Mouse (Mus musculus): ENCODE results near the gene B230217C12Rik.

B230217C12Rik gene

DNA sequence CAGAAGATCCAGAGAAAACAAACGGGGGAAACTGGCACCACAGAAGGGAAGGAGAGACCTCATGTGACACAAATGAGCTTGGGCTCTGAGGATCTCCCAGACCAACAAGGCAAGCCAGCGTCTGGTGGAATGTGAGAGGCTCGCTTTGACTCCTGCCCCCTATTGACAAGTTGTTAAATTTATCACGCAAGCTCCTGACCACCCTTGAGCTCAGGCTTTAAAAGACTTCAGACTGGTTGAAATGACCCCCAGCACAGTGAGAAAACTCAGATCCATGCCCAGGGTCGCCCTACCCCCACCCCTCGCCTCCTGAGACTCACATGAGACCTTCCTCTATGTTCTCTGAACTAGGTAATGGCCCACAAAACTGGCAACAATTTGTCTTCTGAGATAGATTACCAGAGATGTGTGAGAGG is at the start of gene B230217C12Rik:
B230217C12Rik (plus strand) TSS at position 242 of the 416 bp plus-strand sequence.
- peak; percentile 85 for DNase-seq (ENCODE audit: low read depth, low spot score)

DNA sequence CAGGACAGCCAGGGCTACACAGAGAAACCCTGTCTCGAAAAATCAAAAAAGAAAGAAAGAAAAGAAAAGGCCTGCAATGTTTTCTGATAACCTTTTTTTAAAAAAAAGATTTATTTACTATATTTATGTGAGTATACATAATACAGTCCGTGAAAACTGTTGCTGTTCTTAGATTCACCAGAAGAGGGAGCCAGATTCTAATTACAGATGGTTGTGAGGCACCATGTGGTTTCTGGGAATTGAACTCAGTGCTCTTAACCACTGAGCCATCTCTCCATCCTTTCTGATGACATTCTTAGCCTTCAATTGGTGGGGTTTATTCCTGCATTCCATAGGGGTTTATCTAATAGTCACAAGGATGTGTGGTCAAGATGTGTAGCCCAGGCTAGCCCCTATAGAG is 47.4 kb upstream of the B230217C12Rik start:
- DNase-seq (ENCODE audit: low read depth, low spot score), result peak; percentile 80

DNA sequence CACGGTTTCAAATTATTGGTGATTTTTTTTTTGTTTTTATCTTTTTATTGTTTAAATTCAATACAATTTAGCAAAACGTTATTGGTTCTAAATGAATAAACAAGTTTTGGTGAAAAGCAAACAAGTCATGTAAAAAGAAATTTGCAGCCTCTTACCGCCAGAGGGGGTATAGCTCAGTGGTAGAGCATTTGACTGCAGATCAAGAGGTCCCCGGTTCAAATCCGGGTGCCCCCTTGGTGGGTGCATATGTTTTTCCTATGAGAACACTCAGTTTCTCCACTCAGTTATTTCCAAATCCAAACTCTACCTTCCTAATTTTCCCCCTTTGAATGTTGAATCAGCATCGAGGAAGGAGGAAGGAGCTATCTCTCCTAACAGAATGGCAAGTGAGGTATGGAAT is 43.7 kb upstream of the B230217C12Rik start:
- peak; percentile 80 for DNase-seq (ENCODE audit: low read depth, low spot score)

DNA sequence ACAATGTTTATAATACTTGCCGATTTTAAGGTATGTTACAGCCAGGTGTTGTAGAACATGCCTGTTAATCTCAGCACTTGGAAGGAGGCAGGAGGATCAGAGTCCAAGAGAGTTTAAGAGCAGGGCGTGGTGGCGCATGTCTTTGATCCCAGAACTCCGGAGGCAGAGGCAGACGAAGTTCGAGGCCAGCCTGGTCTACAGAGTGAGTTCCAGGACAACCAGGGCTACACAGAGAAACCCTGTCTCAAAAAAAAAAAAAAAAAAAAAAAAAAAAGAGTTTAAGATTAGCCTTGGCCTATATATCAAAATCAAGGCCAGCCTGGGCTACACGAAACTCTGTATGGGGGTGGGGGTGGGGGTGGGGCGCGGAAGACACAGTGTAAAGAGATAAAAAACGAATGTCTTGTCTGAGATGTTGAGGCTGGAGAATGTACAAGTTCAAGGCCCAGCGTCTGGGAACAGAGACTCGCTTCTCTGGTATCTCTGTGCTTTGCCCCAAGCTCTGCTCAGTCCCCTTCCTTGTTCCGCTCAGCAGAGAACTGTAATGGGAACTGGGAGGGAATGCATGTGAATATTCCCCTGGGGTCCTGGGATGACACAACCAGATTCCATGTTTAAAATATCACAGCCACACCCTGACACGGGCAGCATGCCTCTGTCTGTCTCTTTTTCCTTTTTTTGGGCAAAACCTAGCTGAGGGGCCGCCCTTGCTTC is 43.1 kb upstream of the B230217C12Rik start:
- peak; percentile 78 for DNase-seq (ENCODE audit: low read depth, low spot score)

DNA sequence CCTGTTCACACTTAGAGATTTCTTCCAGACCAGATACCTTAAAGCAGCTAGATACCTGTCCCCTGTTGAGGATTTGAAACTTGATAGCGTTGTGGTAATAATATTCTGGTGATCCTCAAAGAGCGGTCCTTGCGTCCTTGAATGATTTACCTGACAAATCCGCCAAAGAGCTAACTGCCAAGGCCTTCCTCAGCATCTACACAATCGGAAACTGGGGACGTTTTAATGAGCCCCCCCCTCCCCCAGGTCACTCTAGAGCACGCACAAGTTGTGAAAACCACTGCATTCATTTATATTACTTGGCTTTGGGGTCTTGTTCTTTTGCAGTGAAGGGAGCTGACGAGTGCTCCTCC is 42.5 kb upstream of the B230217C12Rik start:
- no peak for DNase-seq (ENCODE audit: low read depth, low spot score)

DNA sequence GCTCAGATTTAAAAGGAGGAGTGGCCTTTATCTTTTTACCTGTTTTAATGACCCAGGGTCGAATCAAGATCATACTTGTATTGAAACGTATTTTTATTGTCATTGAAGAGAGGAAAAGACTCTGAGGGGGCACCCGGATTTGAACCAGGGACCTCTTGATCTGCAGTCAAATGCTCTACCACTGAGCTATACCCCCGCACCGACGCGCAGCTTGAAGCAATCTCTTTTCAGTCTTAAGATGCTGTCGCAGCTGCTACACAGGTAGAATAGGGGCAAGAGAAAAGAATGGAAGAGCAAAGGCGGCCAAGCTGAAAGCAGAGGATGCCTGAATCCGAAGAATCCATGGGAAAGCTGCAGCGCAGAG is 41.8 kb upstream of the B230217C12Rik start, which contains the start of gene Lasp1:
Lasp1 (plus strand) TSS at position 219 of the 364 bp plus-strand sequence.
- peak; percentile 92 for DNase-seq (ENCODE audit: low read depth, low spot score)

DNA sequence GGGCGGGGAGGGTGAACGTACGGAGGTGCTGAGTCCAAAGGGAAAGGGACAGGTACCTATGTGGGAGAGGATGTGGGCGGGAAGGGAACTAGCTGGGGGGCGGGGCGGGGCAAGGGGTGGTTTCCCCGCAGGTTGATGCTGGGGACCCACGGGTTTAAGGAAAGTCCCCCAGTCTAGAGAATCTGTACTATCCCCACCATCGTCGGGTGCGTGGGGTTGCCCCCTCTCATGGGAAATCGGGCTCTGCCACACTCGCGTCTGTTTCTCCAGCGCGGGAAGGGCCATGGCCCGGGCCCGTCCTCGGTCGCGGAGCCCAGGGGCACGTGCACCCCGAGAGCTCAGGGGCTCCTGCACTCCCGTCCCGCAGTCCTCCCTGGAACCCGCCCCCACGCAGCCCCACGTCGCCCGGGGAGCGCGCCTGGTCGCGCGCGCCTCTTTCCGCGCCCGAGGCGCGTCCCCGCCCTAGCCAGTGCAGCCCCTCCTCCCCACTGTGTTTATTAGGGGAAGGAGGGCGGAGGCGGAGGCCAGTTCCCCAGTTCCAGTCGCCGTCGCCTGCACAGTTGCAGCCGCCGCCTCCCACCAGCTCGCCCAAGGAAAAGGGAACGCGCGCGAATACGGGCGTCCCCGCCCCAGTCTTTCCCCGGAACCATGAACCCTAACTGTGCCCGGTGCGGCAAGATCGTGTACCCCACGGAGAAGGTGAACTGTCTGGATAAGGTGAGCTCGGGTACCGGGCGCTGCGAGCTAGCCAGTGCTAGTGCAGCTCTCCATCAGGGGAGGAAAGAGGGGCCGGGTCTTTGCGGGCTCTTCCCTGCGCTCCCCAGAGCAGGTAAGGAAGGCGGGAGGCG is 41.2 kb upstream of the B230217C12Rik start:
- DNase-seq (ENCODE audit: low read depth, low spot score), result peak; percentile 78

DNA sequence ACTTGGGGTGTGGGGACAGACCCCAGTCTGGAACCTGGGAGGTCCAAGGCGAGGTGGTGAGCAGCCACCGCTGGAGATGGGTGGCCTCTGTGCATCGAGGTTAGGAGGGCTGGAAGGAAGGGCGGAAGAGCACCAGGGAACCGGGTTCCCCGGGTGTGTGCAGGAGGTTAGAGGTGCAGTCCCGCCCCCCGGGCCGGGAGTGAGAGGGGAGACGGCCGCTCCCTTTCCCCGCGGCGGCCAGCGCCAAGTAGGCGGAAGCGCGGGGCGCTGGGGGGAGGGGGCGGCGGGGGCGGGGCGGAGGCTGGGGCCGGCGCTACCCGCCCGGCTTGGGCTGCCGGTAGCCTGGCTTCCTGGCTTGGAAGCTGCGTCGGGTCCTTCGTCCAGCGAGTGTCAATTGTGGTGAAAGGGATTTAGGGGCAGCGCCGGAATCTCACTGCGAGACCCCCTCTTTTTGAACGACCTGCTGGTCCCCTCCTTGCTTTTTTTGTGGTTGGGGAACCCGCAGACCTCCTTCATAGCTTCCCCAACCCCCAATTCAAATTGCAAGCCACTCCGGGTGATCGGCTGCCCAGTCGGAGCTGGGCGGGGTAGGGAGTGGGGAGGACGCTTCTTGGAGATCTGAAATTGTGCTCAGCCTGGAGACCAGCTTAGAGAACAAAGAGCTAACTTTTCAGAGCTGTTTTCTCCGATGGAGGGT is 40.4 kb upstream of the B230217C12Rik start:
- peak; percentile 62 for DNase-seq (ENCODE audit: low read depth, low spot score)

DNA sequence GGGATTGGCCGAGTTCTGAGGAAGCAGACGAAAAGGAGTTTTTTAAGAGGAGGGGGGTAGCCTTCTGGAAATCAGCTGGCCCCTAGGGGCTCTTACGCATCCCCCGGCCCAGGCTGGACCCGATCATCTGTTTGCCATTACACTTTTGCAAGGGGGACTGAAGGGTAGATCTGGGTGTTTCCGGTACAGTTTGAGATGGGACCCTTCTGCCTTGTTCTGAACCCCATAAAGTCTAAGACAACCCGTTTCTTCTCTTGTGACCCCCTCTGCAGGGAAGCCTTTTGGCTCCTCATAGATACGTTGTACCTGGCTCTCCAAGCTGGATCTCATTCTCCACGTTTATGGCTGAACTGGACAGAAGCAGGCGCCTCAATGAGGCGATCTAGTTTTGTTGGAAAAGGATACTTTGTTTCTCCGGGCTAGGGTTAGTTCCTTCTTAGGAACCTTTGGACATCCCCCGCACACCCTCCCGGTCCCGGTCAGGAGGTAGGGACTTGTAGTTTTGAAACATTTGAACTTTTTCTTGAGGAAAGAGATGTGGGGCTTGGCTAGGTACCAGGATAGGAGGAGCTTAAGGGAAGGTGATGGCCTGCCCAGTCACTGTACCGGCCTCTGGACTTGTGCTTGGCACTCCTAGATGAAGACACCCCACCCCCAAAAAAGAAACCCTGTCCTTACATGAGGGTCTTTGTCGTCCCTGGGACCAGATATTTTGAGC is 39.7 kb upstream of the B230217C12Rik start:
- DNase-seq (ENCODE audit: low read depth, low spot score), result no peak

DNA sequence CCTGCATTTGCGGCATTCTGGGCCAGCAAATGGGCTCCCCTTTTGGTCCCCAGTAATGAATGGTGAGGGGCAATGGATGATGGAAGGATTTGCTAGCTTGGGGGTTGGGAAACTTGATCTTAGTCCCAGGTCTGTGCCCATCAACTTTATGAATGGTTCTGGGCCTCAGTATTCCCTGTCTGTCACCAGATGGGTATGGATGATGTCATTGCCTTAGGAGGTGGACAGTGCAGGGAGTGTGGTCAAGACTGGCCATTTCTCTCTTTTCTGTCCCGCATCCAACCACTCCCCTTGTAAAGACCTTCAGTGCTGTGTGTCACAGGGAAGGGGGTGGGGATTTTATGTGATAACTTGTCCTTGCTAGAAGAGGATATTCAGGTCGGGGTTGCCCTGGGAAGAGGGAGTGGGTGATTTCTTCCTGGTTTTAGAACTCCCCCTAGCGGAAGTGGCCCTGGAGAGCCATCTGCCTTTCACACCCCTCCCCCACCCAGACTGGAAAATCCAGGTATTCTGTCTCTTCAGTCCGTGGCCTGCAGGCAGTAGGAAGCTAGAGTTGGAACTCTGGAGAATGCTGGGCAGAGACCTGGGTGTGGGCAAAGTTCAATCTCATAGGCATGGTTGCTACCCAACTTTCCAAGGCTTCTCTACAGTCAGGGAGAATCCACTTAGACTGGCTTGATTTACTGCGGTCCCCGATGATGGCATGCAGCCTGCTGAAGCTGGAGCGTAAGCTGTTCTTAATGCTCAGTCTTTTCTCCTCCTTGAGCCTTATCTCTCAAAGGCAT is 39.0 kb upstream of the B230217C12Rik start:
- peak; percentile 90 for DNase-seq (ENCODE audit: low read depth, low spot score)

DNA sequence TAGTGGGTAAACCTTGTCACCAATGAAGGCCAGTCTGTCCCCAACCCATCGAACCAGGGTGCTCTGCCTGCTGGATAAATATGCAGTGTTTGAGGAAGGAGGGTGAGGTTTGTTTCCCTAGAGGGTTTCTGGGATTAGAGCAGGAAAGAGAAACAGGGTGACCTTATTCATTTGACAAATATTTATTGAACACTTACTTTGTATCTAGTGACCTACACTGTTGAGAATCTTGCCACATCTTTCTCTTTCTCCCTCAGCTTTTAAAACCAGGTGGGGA is 38.4 kb upstream of the B230217C12Rik start:
- no peak for DNase-seq (ENCODE audit: low read depth, low spot score)

DNA sequence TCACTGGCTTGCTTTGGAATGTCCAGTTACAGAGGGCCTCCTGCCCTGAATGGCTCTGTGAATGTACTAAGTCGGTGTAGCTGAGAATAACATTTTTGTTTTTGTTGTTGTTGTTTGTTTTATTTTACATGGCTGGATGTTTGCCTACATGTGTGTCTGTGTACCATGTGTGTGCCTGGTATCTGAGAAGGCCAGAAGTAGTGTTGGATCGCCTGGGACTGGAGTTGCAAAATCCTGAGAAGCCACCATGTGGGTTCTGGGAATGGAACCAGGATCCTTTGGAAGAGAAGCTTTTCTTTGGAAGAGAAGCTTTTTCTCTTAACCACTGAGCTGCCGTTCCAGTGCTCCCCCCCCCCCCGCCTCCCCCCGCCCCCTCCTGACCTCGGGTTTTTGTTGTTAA is 38.1 kb upstream of the B230217C12Rik start:
- no peak for DNase-seq (ENCODE audit: low read depth, low spot score)

DNA sequence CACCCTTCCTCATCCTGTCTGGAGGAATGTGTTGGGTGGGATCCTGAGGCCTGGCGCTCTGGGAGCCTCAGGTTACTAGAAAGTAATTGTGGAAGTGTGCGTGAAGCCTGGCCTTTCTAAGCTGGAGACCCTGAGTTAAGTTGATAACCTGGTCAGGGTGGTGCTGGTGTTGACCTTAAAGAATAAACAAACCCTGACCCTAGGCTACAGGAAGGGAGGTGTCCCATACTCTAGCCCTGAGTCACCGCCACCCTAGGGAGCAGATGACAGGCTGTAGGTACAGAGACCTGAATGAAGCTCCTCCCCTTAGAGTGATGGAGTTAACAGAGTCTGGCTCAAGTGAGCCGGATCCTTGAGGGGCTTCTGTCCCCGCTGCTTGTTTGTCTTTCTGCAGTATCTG is 36.7 kb upstream of the B230217C12Rik start:
- DNase-seq (ENCODE audit: low read depth, low spot score), result no peak

DNA sequence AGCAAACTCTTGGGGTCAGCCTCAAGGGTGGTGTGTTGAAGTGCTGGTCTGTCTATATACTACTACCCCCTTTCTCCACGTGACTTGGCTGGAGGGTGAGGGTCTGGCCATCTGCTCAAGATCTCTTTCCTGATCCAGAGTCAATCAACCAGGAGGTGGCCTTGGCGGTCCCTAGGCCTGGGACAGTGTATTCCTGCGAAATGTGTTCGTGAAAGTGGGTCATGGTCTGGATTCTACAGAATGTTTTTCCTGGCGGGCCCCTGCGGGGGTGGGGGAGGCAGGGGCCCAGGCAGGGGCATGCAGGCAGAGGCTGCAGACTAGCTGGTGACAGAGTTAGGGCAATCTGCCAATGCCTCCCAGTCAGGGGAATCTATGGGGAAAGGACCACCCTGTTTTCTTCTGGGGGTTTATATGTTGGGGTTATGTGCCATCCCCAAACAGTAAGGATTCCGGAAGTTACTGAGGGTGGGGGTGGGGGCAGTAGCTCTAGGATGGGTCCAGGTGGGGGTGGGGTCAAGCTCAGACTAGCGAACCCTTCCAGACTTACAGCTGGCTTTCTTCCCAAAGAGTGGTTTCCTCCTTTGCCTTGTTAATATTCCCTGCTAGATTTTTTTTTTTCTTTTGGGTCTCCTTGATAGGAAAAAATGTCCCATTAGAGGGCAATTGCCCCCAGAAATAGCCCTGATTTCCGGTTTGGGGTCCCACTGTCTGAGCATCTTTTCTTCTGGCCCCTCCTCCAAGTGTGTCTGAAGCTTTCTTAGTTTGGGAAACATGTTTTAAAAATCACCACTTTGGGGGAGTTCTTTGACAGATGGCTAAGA is 35.5 kb upstream of the B230217C12Rik start:
- no peak for DNase-seq (ENCODE audit: low read depth, low spot score)

DNA sequence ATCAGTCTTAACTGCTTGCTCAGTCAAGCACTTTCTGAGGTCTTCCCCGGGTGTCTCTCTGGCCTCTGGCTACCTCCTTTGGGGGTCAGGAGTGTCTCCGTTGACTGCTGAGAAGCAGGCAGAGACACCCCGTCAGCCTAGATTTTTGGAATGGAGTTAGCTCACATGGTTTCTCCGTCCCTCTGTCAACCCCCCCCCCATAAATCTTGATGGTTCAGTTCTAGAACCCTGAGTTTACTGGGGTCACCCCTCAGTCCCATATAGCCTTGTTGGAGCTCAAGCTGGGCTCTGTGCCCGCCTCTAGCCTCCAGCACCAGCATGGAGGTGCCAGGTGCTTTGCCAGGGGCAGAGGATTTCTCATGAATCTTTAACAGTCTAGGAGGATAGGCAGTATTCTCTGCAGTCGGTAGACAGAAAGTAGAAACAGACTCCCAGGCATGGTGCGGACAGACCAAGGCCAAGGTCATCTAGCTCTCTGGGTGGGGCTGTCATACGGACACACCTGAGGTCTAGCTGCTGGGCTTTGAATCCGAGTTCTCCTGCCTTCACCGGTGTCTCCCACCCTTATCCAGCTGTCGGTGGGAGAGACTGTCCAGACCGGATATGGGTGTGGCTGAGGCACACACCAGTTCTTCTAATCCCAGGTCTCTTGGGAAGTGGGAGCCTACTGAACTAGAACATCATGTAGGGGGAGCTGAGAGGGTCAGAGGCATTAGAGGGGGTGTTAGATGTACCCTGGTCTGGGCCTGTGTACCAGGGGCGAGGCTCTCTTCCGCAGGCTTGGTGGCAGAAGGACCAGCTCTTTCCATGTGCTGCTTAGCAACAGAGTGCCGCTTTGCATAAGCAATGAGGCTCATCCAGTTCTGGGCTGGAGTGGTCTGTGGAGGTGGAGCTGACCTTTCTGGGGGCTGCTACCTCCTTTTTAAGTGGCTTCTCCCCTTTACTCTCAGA is 34.6 kb upstream of the B230217C12Rik start:
- peak; percentile 89 for DNase-seq (ENCODE audit: low read depth, low spot score)

DNA sequence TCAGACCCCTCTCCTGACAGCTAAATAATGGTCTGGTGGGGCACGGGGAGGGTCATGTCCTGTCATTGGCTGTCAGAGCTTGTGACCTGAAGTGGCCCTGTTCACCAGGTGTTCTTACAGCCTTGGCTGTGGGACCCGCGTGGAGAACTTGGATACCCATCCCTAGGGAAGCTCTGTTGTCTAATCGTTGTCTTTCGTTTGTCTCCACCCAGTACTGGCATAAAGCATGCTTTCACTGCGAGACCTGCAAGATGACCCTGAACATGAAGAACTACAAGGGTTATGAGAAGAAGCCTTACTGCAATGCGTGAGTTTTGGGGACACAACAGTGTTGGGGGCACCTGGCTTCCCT is 34.0 kb upstream of the B230217C12Rik start:
- no peak for DNase-seq (ENCODE audit: low read depth, low spot score)

DNA sequence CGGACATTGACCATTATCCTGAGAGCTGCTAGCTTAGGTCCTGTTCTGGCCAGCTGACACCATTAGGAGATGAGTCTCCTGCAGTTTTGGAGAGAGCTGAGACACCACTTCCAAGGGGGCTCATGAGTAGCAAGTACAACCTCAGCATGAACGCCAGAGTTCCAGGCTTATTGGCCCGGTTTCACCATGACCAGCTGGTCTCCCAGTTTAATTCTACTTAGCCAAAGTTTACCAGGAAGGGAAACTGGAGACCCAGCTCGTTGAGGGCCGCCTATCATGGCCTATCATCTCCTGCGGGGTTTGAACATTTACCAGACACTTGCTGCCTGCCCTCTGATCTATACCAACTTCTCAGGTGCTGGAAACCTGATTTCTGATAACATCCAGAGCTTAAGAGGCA is 33.0 kb upstream of the B230217C12Rik start:
- no peak for DNase-seq (ENCODE audit: low read depth, low spot score)

DNA sequence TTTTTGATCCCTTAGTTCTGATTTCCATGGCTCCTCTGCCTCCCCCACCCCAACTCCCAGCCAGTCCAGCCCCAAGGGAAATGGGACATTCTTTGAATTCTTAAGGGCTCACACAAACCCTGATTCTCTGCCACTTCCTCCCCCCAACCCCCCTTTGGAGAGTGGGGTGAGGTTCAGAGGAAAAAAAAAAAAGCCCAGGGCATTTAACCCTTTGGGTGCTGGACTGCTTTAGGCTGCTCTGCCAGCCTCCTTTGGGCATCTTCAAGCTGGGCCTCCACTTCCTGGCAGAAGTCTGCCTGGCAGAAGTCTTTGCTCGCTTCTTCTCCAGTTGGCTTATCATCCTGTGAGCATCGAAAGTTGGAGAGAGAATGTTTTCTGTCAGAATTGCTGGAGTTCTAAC is 32.5 kb upstream of the B230217C12Rik start:
- peak; percentile 87 for DNase-seq (ENCODE audit: low read depth, low spot score)

DNA sequence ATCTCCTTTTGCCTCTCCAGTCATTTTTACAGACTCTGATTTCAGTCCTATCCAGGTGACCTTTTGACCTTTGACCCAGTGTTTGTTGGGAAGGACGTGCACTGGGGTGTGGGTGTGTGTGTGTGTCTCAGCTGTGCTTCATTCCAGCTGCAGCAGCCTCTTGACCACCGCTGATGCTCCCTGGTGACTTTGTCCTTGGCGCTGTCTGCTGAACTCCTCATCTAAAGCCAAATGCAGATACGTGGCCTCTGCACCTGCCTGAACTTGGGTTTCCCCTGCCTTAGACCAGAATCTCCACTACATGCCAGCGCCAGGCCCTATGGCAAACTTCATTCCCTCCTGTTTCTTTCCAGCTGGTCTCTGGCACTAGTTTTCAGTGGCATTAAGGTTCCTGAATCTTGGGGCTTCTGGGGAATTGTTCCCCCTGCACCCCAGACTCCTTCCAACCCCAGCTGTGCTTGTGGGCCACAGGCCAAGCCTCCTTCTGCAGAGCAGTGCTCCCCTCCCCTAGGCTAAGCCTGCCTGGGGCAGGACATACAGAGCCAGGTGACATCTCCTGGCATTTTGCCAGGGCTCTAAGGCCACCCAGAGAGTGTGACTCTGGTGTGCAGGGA is 31.9 kb upstream of the B230217C12Rik start:
- peak; percentile 94 for DNase-seq (ENCODE audit: low read depth, low spot score)
